Mouse (Mus musculus) layer of hippocampus, adult 8-10 months (tissue): ENCODE data around the gene Col28a1. TPM values are rescaled to one million over a fixed set of nuclear protein-coding genes. Genes with fewer than 3 reads are reported as not detected.
"Not testable (repeated sequence)": the region's sequence is repeated elsewhere in the genome, so short reads cannot be mapped to it uniquely, and the experiment has no call there.

ENCODE experiments used
- DNase-seq, 2 experiments: peaks; one replicate each; pipeline ENCODE4 v3.0.0; 2022; ENCODE audit warnings: low spot score in 2 of 2
- total RNA-seq, 4 experiments: library from RNA; stranded (reverse); gene quantifications; 2 replicates each; pipeline ENCODE4 v1.2.4; 2022

Col28a1 gene
- total RNA-seq, 4 experiments from 2014 or later, result 0.45 to 0.87 (median 0.54) TPM

GRCm38 (mm10) chr6:8025332-8026129 is 166.9 kb downstream of the Col28a1 start:
- no peak for DNase-seq

DNA sequence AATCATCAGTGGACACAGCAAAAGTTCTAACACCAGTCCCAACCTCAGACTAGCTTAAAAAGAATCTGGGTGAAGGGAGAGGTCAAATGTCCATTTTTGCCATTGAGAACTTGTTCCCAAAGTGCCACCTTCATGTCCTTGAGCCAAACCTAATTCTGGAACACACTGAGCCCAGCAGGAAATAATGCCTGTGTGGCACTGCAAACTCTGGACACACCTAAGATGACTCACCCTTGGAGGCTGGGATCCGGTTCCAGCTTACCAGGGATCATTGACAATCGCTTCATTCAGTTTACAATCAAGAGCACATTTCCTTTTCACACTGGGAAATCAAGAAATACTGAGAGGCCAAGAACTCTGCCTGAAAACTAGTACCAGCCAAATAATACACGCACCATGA is 168.9 kb downstream of the Col28a1 start:
- no peak for DNase-seq

GRCm38 (mm10) chr6:7994736-7995135 is 197.7 kb downstream of the Col28a1 start:
- no peak for DNase-seq

GRCm38 (mm10) chr6:7983646-7983979 is 208.8 kb downstream of the Col28a1 start:
- no peak for DNase-seq

DNA sequence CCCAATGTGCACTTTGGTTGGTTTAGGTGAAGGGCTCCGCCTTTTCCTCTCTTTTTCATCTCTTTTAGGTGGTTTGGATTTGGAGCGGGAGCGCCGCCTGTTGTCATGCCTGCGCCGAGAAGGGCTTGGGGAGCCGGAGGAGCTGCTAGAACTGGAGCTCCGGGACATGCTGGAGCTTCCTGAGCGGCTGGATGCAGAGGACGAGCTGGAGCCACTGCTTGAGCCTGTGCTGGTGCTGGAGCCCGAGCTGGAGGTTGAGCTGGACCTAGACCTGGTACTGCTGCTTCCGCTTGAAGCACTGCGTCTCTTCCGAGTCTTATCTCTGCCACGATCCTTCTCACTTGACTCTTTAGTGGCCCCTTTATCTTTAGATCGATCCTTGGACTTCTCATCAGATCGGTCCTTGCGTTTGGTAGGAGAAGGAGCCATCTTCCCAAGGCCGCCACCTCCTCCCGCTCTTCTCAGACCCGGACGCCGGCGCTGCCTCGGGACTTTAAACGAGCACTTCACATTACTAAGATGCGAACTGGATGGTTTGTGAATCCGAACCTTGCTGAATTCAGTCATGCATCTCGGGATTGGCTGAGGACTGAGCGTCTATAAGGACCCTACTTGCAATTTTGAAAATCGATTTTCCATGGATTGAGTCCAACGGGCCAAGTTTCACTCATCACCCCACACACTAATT is 209.3 kb downstream of the Col28a1 start:
- DNase-seq, result not testable (repeated sequence)

GRCm38 (mm10) chr6:7971020-7971760 is 221.2 kb downstream of the Col28a1 start:
- no peak for DNase-seq

GRCm38 (mm10) chr6:7969376-7969775 is 223.0 kb downstream of the Col28a1 start:
- no peak for DNase-seq

DNA sequence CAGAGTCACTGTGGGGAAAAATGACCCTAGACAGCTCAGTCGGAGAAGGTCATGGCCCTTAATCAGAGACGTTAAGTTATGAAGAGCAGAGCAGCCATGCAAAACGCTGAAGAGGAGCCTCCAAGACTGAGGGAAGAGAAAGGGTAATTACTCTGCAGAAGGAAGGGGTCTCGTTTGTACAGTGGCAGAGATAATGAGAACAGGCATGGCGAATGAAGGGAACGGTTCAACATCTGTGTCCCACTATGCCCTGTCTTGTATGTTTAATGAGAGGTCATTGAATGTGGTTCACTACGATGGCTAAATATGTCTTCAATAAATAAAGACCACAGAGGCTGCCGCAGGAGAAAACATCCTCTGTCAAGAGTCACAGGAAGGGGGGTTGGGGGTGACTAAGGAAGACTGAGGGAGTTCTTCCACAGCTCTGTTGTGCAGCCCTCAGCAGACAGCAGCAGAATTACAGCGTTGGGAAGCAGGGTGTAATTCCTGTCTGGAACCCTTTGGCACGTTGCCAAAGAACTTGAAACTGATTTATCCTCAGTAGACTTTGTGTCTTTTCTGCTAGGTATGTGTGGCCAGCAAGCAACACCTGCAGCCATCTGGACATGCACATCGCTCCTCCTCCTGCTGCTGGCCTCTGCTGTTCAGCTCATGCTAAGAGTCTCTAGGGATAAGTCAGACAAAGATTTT is 226.4 kb downstream of the Col28a1 start:
- no peak for DNase-seq

- no peak for DNase-seq
Observed at GRCm38 (mm10) chr6:7962749-7963148, 229.7 kb downstream of the Col28a1 start.

DNA sequence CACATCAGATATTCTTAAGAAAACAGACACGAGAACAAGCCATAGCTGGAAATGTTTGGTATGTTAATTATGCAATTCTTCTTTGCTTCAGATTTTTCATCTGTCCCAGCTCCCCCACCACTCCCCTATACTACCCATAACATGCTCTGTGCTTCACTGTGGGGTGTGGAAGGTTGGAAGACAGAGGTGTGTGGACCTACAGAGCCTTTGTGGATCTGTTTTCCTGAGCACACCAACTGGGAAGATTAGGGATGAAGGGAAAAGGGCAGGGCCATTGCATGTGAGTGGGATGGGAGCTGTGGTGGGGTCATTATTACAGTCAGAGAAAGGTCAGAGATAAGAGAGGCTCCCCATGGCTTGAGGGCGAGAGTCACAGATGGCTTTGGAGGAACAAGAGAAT is 240.2 kb downstream of the Col28a1 start:
- no peak for DNase-seq

DNA sequence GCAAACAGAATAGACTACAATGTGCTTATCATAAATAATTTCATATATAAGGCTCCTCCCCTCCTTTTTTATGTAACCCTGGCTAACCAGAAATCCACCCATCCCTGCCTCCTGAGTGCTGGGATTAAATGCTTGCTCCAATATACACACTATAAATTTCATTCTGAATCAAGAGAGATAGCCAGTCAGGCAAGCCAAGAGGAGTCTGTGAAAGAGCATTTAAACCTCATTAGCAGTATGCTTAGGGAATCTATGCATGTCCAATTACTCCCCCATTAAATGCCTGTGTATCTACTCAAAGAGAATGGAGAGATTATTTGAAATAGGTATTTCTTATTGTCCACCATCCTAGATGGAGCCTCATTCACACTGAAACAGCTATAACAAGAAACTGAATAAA is 240.6 kb downstream of the Col28a1 start:
- no peak for DNase-seq

Other genes with a start within 250 kb of the Col28a1 start
- 10 to 100 TPM; 23.8 to 25.1 (median 25.0) TPM for gene Mios, start 16.6 kb upstream of the Col28a1 start, total RNA-seq
- 10 to 100 TPM; 12.3 to 15.6 (median 14.2) TPM for gene Rpa3, start 66.6 kb upstream of the Col28a1 start, total RNA-seq
- 10 to 100 TPM; 33.2 to 40.9 (median 37.7) TPM for gene Umad1, start 66.7 kb upstream of the Col28a1 start, total RNA-seq
- 1 to 10 TPM; 4.6 to 6.6 (median 5.0) TPM for gene Gm45062, start 66.8 kb upstream of the Col28a1 start, total RNA-seq